Mouse (Mus musculus) inflammation-experienced regulatory T-cells, adult 16 weeks (primary cell): ENCODE data around the gene Prr11. TPM values are rescaled to one million over a fixed set of nuclear protein-coding genes. Genes with fewer than 3 reads are reported as not detected.

ENCODE experiments used
- polyA plus RNA-seq: library from polyadenylated mRNA; unstranded; fragments of 100-300 nt; shearing (Covaris generic); gene quantifications from one replicate; pipeline ENCODE4 v1.2.1, GENCODE M21; 2017

The Prr11 gene
- polyA plus RNA-seq, result 0.34 TPM

GRCm38 (mm10) chr11:87108409-87108754, at the start of gene Prr11:
TSS of gene Prr11 (minus strand) at chr11:87108708.

GRCm38 (mm10) chr11:87126824-87127816, 18.6 kb upstream of the Prr11 start, which contains the start of gene Trim37:
TSS of gene Trim37 (plus strand) at chr11:87127077.

GRCm38 (mm10) chr11:87108755-87109518, 429 bp upstream of the Prr11 start, which contains the start of gene Ska2:
TSS of gene Ska2 (plus strand) at chr11:87109234.

GRCm38 (mm10) chr11:87086290-87086984, 22.1 kb downstream of the Prr11 start, which contains the start of gene Smg8:
TSS of gene Smg8 (minus strand) at chr11:87086774.

GRCm38 (mm10) chr11:87073866-87074440, 34.6 kb downstream of the Prr11 start, which contains the start of gene Gdpd1:
TSS of gene Gdpd1 (minus strand) at chr11:87074062.

Other genes with a start within 250 kb of the Prr11 start
- gene Ypel2, start 115.0 kb downstream of the Prr11 start, polyA plus RNA-seq, result 3.4 TPM
- gene Gdpd1, start 34.6 kb downstream of the Prr11 start, polyA plus RNA-seq, result 0.99 TPM
- gene Smg8, start 21.9 kb downstream of the Prr11 start, polyA plus RNA-seq, result 31.4 TPM
- gene Ska2, start 526 bp upstream of the Prr11 start, polyA plus RNA-seq, result 15.2 TPM
- gene Trim37, start 18.4 kb upstream of the Prr11 start, polyA plus RNA-seq, result 19.8 TPM